Mouse (Mus musculus) mature B cell (primary cell): Measurements from ENCODE around the gene Adgrl3.

Experiments used
- in situ Hi-C: fragments of 300-500 bp; cut with MboI; formaldehyde crosslinking; loops from 2 replicates; pipeline ENCODE4 v1.14.3; 2019

The Adgrl3 gene

GRCm38 (mm10) chr5:81019590-81020254 lies at the start of gene Adgrl3:
TSS of gene Adgrl3 (plus strand) at chr5:81020138.
- in situ Hi-C loops, result no loop called here

- in situ Hi-C loops, result no loop called here
Measured at GRCm38 (mm10) chr5:81019166-81019565, 772 bp upstream of the Adgrl3 start.

GRCm38 (mm10) chr5:81020281-81021005 lies 505 bp downstream of the Adgrl3 start:
- in situ Hi-C loops, result no loop called here

GRCm38 (mm10) chr5:81021006-81021320 lies 1.0 kb downstream of the Adgrl3 start:
- in situ Hi-C loops, result no loop called here

- in situ Hi-C loops, result no loop called here
Measured at GRCm38 (mm10) chr5:81021331-81021863, 1.5 kb downstream of the Adgrl3 start.

- in situ Hi-C loops, result no loop called here
Measured at GRCm38 (mm10) chr5:81021864-81022305, 1.9 kb downstream of the Adgrl3 start.

- in situ Hi-C loops, result no loop called here
Measured at GRCm38 (mm10) chr5:81022306-81023071, 2.6 kb downstream of the Adgrl3 start.

GRCm38 (mm10) chr5:81023923-81024715 lies 4.2 kb downstream of the Adgrl3 start:
- in situ Hi-C loops, result no loop called here

GRCm38 (mm10) chr5:81028875-81029274 lies 8.9 kb downstream of the Adgrl3 start:
- in situ Hi-C loops, result no loop called here

GRCm38 (mm10) chr5:81037091-81037490 lies 17.2 kb downstream of the Adgrl3 start:
- in situ Hi-C loops, result no loop called here

- in situ Hi-C loops, result no loop called here
Measured at GRCm38 (mm10) chr5:81043875-81044274, 23.9 kb downstream of the Adgrl3 start.

- in situ Hi-C loops, result no loop called here
Measured at GRCm38 (mm10) chr5:81046128-81046527, 26.2 kb downstream of the Adgrl3 start.

- in situ Hi-C loops, result no loop called here
Measured at GRCm38 (mm10) chr5:81054628-81055027, 34.7 kb downstream of the Adgrl3 start.

GRCm38 (mm10) chr5:81055253-81055652 lies 35.3 kb downstream of the Adgrl3 start:
- in situ Hi-C loops, result no loop called here

- in situ Hi-C loops, result no loop called here
Measured at GRCm38 (mm10) chr5:81058122-81058521, 38.2 kb downstream of the Adgrl3 start.

- in situ Hi-C loops, result no loop called here
Measured at GRCm38 (mm10) chr5:81060950-81061349, 41.0 kb downstream of the Adgrl3 start.

- in situ Hi-C loops, result no loop called here
Measured at GRCm38 (mm10) chr5:81061386-81061785, 41.4 kb downstream of the Adgrl3 start.

GRCm38 (mm10) chr5:81064026-81064425 lies 44.1 kb downstream of the Adgrl3 start:
- in situ Hi-C loops, result no loop called here

GRCm38 (mm10) chr5:81068173-81068572 lies 48.2 kb downstream of the Adgrl3 start:
- in situ Hi-C loops, result no loop called here

GRCm38 (mm10) chr5:81068839-81069238 lies 48.9 kb downstream of the Adgrl3 start:
- in situ Hi-C loops, result no loop called here

GRCm38 (mm10) chr5:81072888-81073287 lies 53.0 kb downstream of the Adgrl3 start:
- in situ Hi-C loops, result no loop called here

GRCm38 (mm10) chr5:81073875-81074274 lies 53.9 kb downstream of the Adgrl3 start:
- in situ Hi-C loops, result no loop called here
